Mouse (Mus musculus) neural tube, embryonic 14.5 days (tissue): Measurements from ENCODE around the gene Crebl2. TPM values are rescaled to one million over a fixed set of nuclear protein-coding genes. Genes with fewer than 3 reads are reported as not detected.

ENCODE experiments used
- ATAC-seq: fragments of 200-750 bp; cut with Nextera tagmentation; 2 replicates; pipeline ENCODE4 v1.8.0; 2017; ENCODE audit warnings: low read depth, mild to moderate bottlenecking, moderate TSS enrichment, moderate library complexity
- H3K27ac ChIP-seq: fragments of 300-500 bp; sonication (generic); 2 replicates; pipeline ENCODE4 v1.5.1; 2014; ENCODE audit warnings: low read depth, mild to moderate bottlenecking, control low read depth, low read length, moderate library complexity, mixed read lengths
- H3K27me3 ChIP-seq: fragments of 300-500 bp; sonication (generic); 2 replicates; pipeline ENCODE4 v1.6.1; 2014; ENCODE audit warnings: low read length; ENCODE audit not compliant: control insufficient read depth, insufficient read depth
- H3K36me3 ChIP-seq: fragments of 300-500 bp; sonication (generic); 2 replicates; pipeline ENCODE4 v1.6.1; 2014; ENCODE audit warnings: low read length, mixed read lengths; ENCODE audit not compliant: control insufficient read depth, insufficient read depth
- H3K4me1 ChIP-seq: fragments of 300-500 bp; sonication (generic); 2 replicates; pipeline ENCODE4 v1.6.1; 2014; ENCODE audit warnings: low read length; ENCODE audit not compliant: control insufficient read depth, insufficient read depth
- H3K4me2 ChIP-seq: fragments of 300-500 bp; sonication (generic); 2 replicates; pipeline ENCODE4 v1.6.1; 2014; ENCODE audit warnings: mild to moderate bottlenecking, low read depth, low read length, control low read depth
- H3K4me3 ChIP-seq: fragments of 300-500 bp; sonication (generic); 2 replicates; pipeline ENCODE4 v1.5.1; 2014; ENCODE audit warnings: low read depth, low read length, control low read depth, mixed read lengths
- H3K9ac ChIP-seq: fragments of 300-500 bp; sonication (generic); replicated peaks from 2 replicates; pipeline ENCODE4 v1.6.1; 2014; ENCODE audit warnings: low read depth, mild to moderate bottlenecking, control low read depth, low read length, mixed read lengths
- H3K9me3 ChIP-seq: fragments of 300-500 bp; sonication (generic); 2 replicates; pipeline ENCODE4 v1.6.1; 2016; ENCODE audit warnings: low read length; ENCODE audit not compliant: control insufficient read depth
- WGBS: fragments of 180-500 bp; shearing (Covaris S2); extraction: QIAGEN DNeasy Blood & Tissue Kit; methylation state at CpG from one replicate; pipeline ENCODE4 v1.1.7; 2014; 5-methylcytosine and 5-hydroxymethylcytosine counted together
- polyA plus RNA-seq: library from polyadenylated mRNA; unstranded; fragments of >200 nt; fragmentation: Nextera tagmentation; extraction: Ambion mirVana; gene quantifications from 2 replicates; pipeline ENCODE4 v1.2.1, GENCODE M21; 2014

Crebl2 gene
- polyA plus RNA-seq, 1 experiment from 2014 or later: 4.8 TPM

- Histone ChIP-seq H3K27ac (no peak overlapping the region), H3K9me3 (no peaks in the 10 kb centered on the region), H3K27me3 (no peaks in the 10 kb centered on the region), H3K36me3 (no peaks in the 10 kb centered on the region), H3K4me1 (no peaks in the 10 kb centered on the region), H3K4me2 (no peak overlapping the region), H3K4me3 (no peak overlapping the region), H3K9ac (no peak overlapping the region)
- ATAC-seq: no peak
- WGBS: 85% methylated on average over 6 of the region's 6 CpGs
Observed at GRCm38 (mm10) chr6:134846308-134846707, 16.4 kb downstream of the Crebl2 start.

- 95% methylated on average over 4 of the region's 4 CpGs for WGBS
- H3K4me2 ChIP-seq: no peak overlapping the region
- H3K27me3 ChIP-seq: no peaks in the 10 kb centered on the region
- no peaks in the 10 kb centered on the region for H3K4me1 ChIP-seq
- H3K27ac ChIP-seq: no peak overlapping the region
- 0 out of 2 replicates have a peak, but pooled peaks have one; percentile 14 for ATAC-seq
- H3K9ac ChIP-seq: no peak overlapping the region
- no peaks in the 10 kb centered on the region for H3K36me3 ChIP-seq
- H3K4me3 ChIP-seq: no peak overlapping the region
- no peaks in the 10 kb centered on the region for H3K9me3 ChIP-seq
Observed at GRCm38 (mm10) chr6:134847550-134847949, 17.6 kb downstream of the Crebl2 start.

GRCm38 (mm10) chr6:134848197-134848890 is 18.4 kb downstream of the Crebl2 start:
- Histone ChIP-seq H3K9me3 (no peaks in the 10 kb centered on the region), H3K4me1 (no peaks in the 10 kb centered on the region), H3K36me3 (no peaks in the 10 kb centered on the region), H3K9ac (no peak overlapping the region), H3K4me2 (no peak overlapping the region), H3K27me3 (no peaks in the 10 kb centered on the region), H3K27ac (no peak overlapping the region), H3K4me3 (no peak overlapping the region)
- 84% methylated on average over 5 of the region's 5 CpGs for WGBS
- no peak for ATAC-seq

- no peak overlapping the region for H3K9ac ChIP-seq
- no peak overlapping the region for H3K4me2 ChIP-seq
- H3K27me3 ChIP-seq: no peaks in the 10 kb centered on the region
- H3K4me3 ChIP-seq: no peak overlapping the region
- 76% methylated on average over 2 of the region's 2 CpGs for WGBS
- H3K27ac ChIP-seq: no peak overlapping the region
- no peaks in the 10 kb centered on the region for H3K4me1 ChIP-seq
- ATAC-seq: no peak
- no peaks in the 10 kb centered on the region for H3K36me3 ChIP-seq
- no peaks in the 10 kb centered on the region for H3K9me3 ChIP-seq
Observed at GRCm38 (mm10) chr6:134849461-134849860, 19.5 kb downstream of the Crebl2 start.

DNA sequence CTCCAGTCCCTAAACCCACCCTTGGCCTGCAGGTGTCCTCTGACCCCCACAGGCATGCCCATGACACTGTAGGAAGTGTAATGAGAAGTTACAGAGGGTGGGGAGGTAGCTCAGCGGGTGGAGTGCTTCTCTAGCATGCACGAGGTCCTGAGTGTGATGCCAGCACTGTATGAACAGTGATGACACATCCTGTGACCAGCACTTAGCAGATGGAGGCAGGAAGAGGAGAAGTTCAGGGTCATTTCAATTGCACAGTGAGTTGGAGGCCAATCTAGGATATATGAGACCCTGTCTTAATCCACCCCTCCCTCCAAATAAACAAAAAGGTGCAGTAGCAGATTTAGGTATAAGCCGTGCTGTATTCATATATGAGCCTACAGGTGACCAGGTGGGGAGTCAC is 20.0 kb downstream of the Crebl2 start:
- ATAC-seq: no peak
- no peak overlapping the region for H3K27ac ChIP-seq
- no peaks in the 10 kb centered on the region for H3K9me3 ChIP-seq
- no peak overlapping the region for H3K4me2 ChIP-seq
- WGBS: 84% methylated on average over 3 of the region's 3 CpGs
- H3K9ac ChIP-seq: no peak overlapping the region
- H3K4me3 ChIP-seq: no peak overlapping the region
- no peaks in the 10 kb centered on the region for H3K27me3 ChIP-seq
- no peaks in the 10 kb centered on the region for H3K36me3 ChIP-seq
- no peaks in the 10 kb centered on the region for H3K4me1 ChIP-seq

DNA sequence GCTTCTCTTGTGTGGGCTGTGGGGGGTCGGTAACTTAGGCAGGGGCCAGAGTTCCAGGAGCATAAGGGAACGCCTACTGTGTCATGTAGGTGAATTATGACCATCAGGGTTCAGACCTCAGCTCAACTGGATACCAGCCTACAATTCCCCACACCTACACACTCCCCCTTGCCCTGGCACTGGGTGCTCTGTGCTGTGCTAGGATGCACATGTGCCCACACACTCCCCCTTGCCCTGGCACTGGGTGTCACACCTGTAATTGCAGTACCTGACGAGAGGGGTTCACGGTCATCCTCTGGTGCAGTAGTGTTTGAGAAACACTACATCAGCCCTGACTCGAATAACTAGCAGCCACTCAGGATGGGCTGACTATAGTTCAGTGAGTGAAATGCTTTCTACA is 24.8 kb downstream of the Crebl2 start:
- Histone ChIP-seq H3K9ac (no peak overlapping the region), H3K27me3 (no peaks in the 10 kb centered on the region), H3K4me1 (no peaks in the 10 kb centered on the region), H3K9me3 (no peaks in the 10 kb centered on the region), H3K4me3 (no peak overlapping the region), H3K4me2 (no peak overlapping the region), H3K36me3 (peaks cover 3% of the 10 kb centered on the region; the same call in 1 of the 2 replicates), H3K27ac (no peak overlapping the region)
- peak; percentile 64; the same call in 1 of the 2 replicates for ATAC-seq
- WGBS: 54% methylated on average over 5 of the region's 5 CpGs

DNA sequence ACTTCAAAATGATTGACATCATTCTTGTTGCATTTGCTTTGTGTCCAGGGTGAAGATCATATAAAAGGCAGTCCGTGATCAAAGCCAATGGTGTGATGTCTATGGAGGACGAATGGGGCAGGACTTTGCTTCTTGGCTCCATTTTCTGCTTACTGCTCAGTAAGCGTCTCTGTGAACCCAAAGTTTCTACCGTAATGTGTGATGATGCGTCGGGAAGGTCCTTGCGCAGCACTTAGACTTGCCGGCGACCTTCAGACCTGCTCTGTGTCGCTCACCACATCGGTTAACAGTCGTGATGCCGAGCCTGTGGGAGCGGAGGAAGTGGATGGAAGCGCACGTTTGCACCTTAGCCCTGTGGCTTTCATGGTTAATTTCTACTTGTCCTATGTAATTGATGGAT is 26.0 kb downstream of the Crebl2 start:
- H3K27ac ChIP-seq: no peak overlapping the region
- peaks cover 3% of the 10 kb centered on the region; the same call in 1 of the 2 replicates for H3K36me3 ChIP-seq
- no peaks in the 10 kb centered on the region for H3K4me1 ChIP-seq
- WGBS: 86% methylated on average over 16 of the region's 16 CpGs
- no peaks in the 10 kb centered on the region for H3K27me3 ChIP-seq
- no peak overlapping the region for H3K4me3 ChIP-seq
- H3K4me2 ChIP-seq: no peak overlapping the region
- no peak for ATAC-seq
- no peaks in the 10 kb centered on the region for H3K9me3 ChIP-seq
- no peak overlapping the region for H3K9ac ChIP-seq

DNA sequence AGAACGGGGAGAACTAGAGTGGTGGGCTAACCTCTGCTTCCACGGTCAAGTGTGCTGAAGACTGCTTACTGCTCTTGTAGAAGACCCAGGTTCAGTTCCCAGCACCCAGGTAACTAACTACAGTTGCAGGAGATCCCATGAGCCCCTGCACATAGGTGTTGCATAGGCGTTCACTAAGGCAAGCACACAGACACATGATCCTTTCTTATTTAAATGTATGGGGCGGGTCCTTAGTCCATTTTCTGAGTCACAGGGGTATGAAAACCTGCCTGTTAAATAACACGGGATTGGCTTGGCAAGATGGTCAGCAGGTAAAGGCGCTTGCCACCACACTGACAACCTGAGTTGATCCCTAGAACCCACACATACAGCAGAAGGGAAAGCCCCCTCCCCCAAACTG is 29.1 kb downstream of the Crebl2 start:
- Histone ChIP-seq H3K9ac (no peak overlapping the region), H3K27me3 (no peaks in the 10 kb centered on the region), H3K9me3 (no peaks in the 10 kb centered on the region), H3K4me3 (no peak overlapping the region), H3K27ac (no peak overlapping the region), H3K4me1 (peaks cover 8% of the 10 kb centered on the region; the same call in 1 of the 2 replicates), H3K4me2 (no peak overlapping the region), H3K36me3 (peaks cover 3% of the 10 kb centered on the region; the same call in 1 of the 2 replicates)
- 91% methylated on average over 6 of the region's 6 CpGs for WGBS
- no peak for ATAC-seq

DNA sequence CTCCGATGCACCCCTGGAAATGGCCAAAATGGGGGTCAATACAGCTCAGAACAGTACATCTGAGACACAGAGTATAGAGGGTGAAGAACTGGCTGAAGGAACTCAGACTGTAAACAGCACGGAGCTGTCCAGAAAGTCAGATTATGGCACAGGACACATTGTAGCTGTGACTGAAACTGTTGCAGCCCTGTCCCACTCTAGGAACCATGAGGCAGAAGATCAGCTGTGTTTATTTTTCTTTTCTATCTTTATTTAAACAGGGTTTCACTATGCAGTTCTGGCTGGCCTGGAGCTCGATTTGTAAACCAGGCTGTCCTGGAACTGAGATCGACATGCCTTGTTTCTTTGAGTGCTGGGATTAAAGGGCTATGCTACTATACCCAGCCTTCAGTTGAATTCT is 30.3 kb downstream of the Crebl2 start:
- Histone ChIP-seq H3K36me3 (peaks cover 3% of the 10 kb centered on the region; the same call in 1 of the 2 replicates), H3K9me3 (no peaks in the 10 kb centered on the region), H3K4me1 (peaks cover 8% of the 10 kb centered on the region; the same call in 1 of the 2 replicates), H3K4me3 (no peak overlapping the region), H3K4me2 (no peak overlapping the region), H3K27ac (no peak overlapping the region), H3K9ac (no peak overlapping the region), H3K27me3 (no peaks in the 10 kb centered on the region)
- whole genome bisulfite sequencing: 90% methylated on average over 4 of the region's 4 CpGs
- ATAC-seq: no peak
